Mouse (Mus musculus): ENCODE data around the gene Zfp940.

GRCm38 (mm10) chr7:29853219-29853842 is at the start of gene Zfp940:
- TF ChIP-seq CTCF (IDR thresholded peaks at IDR 0.05; ENCODE audit: borderline replicate concordance, control insufficient read depth, extremely low read depth, insufficient read depth, low read length, poor library complexity) (no peak), POLR2A (IDR thresholded peaks at IDR 0.05; ENCODE audit: control insufficient read depth, extremely low read depth, insufficient read depth, low read length, poor library complexity) (peak; percentile 33; the same call in 1 of the 2 replicates)
